Comparison of ENCODE assay signal across 8 mouse cellular contexts in genomic region chr19:16063916-16064580, GRCm38 (mm10).
DNase-seq lines count a peak whose midpoint lies in the region; ATAC-seq and TF ChIP-seq lines count a peak whose summit lies in the region.

No protein-coding gene starts in this region.

- 0 out of 2 replicates have a peak, but pooled peaks have one; percentile 26 for TF ChIP-seq POLR2A in CH12.LX (IDR thresholded peaks at IDR 0.05; ENCODE audit: low read depth, low read length)

- dilution Hi-C loops in CH12.LX (cut with MboI; ENCODE audit: extremely low pct_ligation_motif_present, extremely low pct_unique_long_range_greater_than_20kb, low sequenced_read_pairs) = no loop called here

- DNase-seq in CH12.LX (ENCODE audit: extremely low read depth) = peak; percentile 86
- DNase-seq in c-Kit-positive CD71-negative TER-119-negative erythroid progenitor cells, embryonic 14.5 days (ENCODE audit: low read depth) = peak; percentile 77
- DNase-seq in heart, postnatal 14 days = peak; percentile 76 to 85
- DNase-seq in large intestine, adult 2 months (ENCODE audit: low read depth, low spot score) = peak; percentile 63
- peak; percentile 76 for DNase-seq in liver, postnatal 0 days
- DNase-seq in testis, postnatal 10 days (ENCODE audit: low spot score) = peak; percentile 80

- WGBS in forebrain, embryonic 13.5 days = 16% methylated on average over 12 of the region's 12 CpGs
- 9% methylated on average over 12 of the region's 12 CpGs for WGBS in large intestine, adult 2 months
- WGBS in liver, postnatal 0 days (ENCODE audit: insufficient replicate concordance) = 12% methylated on average over 12 of the region's 12 CpGs
- WGBS in neural tube, embryonic 14.5 days = 12% methylated on average over 12 of the region's 12 CpGs

- ATAC-seq in forebrain, embryonic 13.5 days = peak; percentile 84
- ATAC-seq in liver, postnatal 0 days = peak; percentile 65
- peak; percentile 86 for ATAC-seq in neural tube, embryonic 14.5 days (ENCODE audit: low read depth)

- H3K36me3 ChIP-seq in CH12.LX (replicated peaks in 1 of 2; ENCODE audit: control insufficient read depth in 1 of 2, insufficient read depth in 1 of 2, low read length in 1 of 2) = no peaks in the 10 kb centered on the region
- H3K36me3 ChIP-seq in forebrain, embryonic 13.5 days (ENCODE audit: poor library complexity, severe bottlenecking) = no peaks in the 10 kb centered on the region
- no peaks in the 10 kb centered on the region for H3K36me3 ChIP-seq in liver, postnatal 0 days (replicated peaks; ENCODE audit: insufficient read depth, low read length)
- H3K36me3 ChIP-seq in neural tube, embryonic 14.5 days (ENCODE audit: control insufficient read depth, insufficient read depth, low read length) = no peaks in the 10 kb centered on the region

- no peaks in the 10 kb centered on the region for H3K79me2 ChIP-seq in CH12.LX (replicated peaks; ENCODE audit: control insufficient read depth, extremely low read depth, insufficient read depth, poor library complexity, severe bottlenecking)

- H3K9ac ChIP-seq in CH12.LX (ENCODE audit: insufficient read depth, low read depth) = peak overlapping the region; percentile 57; the same call in 1 of the 2 replicates
- H3K9ac ChIP-seq in forebrain, embryonic 13.5 days = peak overlapping the region; percentile 58
- no peak overlapping the region for H3K9ac ChIP-seq in liver, postnatal 0 days (replicated peaks)
- H3K9ac ChIP-seq in neural tube, embryonic 14.5 days (replicated peaks; ENCODE audit: low read depth, low read length) = 0 out of 2 replicates have a peak overlapping the region, but pooled peaks have one; percentile 28

- H3K27ac ChIP-seq in CH12.LX (ENCODE audit: insufficient read depth, low read depth) = 0 out of 2 replicates have a peak overlapping the region, but pooled peaks have one; percentile 13
- H3K27ac ChIP-seq in forebrain, embryonic 13.5 days = no peak overlapping the region
- H3K27ac ChIP-seq in liver, postnatal 0 days (ENCODE audit: low read depth) = no peak overlapping the region
- H3K27ac ChIP-seq in neural tube, embryonic 14.5 days (ENCODE audit: low read depth, low read length) = no peak overlapping the region

- in situ Hi-C loops in CH12.LX (cut with MboI; ENCODE audit: low pct_ligation_motif_present, low pct_unique_long_range_greater_than_20kb, low sequenced_read_pairs) = loop anchor here (25.0 kb wide), 2 partner anchors 273 to 523 kb away; no protein-coding TSS in a partner anchor

- H3K4me3 ChIP-seq in CH12.LX (replicated peaks in 1 of 3; ENCODE audit: low read depth in 2 of 3, low read length in 2 of 3, poor library complexity in 1 of 3) = peak overlapping the region in 2 of 3 experiments; percentile 31 to 53
- no peak overlapping the region for H3K4me3 ChIP-seq in forebrain, embryonic 13.5 days
- 0 out of 2 replicates have a peak overlapping the region, but pooled peaks have one; percentile 0 for H3K4me3 ChIP-seq in liver, postnatal 0 days (ENCODE audit: low read depth, low read length)
- H3K4me3 ChIP-seq in neural tube, embryonic 14.5 days (ENCODE audit: low read depth, low read length) = no peak overlapping the region

- H3K4me1 ChIP-seq in CH12.LX (ENCODE audit: control insufficient read depth in 1 of 2, insufficient read depth in 2 of 2) = peaks cover 9 to 25% of the 10 kb centered on the region in 2 experiments
- H3K4me1 ChIP-seq in forebrain, embryonic 13.5 days = no peaks in the 10 kb centered on the region
- H3K4me1 ChIP-seq in liver, postnatal 0 days (ENCODE audit: insufficient read depth) = peaks cover 6% of the 10 kb centered on the region; the same call in 1 of the 2 replicates
- no peaks in the 10 kb centered on the region for H3K4me1 ChIP-seq in neural tube, embryonic 14.5 days (ENCODE audit: control insufficient read depth, insufficient read depth, low read length)

- intact Hi-C loops in heart, postnatal 14 days (cut with DNase I) = loop anchor here (1.0 to 5.0 kb wide), 6 partner anchors 67 to 535 kb away; no protein-coding TSS in a partner anchor

- H3K9me3 ChIP-seq in CH12.LX (replicated peaks; ENCODE audit: low read length) = no peaks in the 10 kb centered on the region
- no peaks in the 10 kb centered on the region for H3K9me3 ChIP-seq in forebrain, embryonic 13.5 days (replicated peaks)
- H3K9me3 ChIP-seq in liver, postnatal 0 days (ENCODE audit: low read length) = no peaks in the 10 kb centered on the region
- no peaks in the 10 kb centered on the region for H3K9me3 ChIP-seq in neural tube, embryonic 14.5 days (ENCODE audit: control insufficient read depth, low read length)

- no peaks in the 10 kb centered on the region for H3K27me3 ChIP-seq in CH12.LX (replicated peaks)
- no peaks in the 10 kb centered on the region for H3K27me3 ChIP-seq in forebrain, embryonic 13.5 days
- no peaks in the 10 kb centered on the region for H3K27me3 ChIP-seq in liver, postnatal 0 days (ENCODE audit: insufficient read depth, low read length)
- H3K27me3 ChIP-seq in neural tube, embryonic 14.5 days (ENCODE audit: control insufficient read depth, insufficient read depth, low read length) = no peaks in the 10 kb centered on the region

- TF ChIP-seq EP300 in CH12.LX (IDR thresholded peaks at IDR 0.05; ENCODE audit: low read length) = no peak
- no peak for TF ChIP-seq EP300 in liver, postnatal 0 days (IDR thresholded peaks at IDR 0.05; ENCODE audit: low read depth)

- peak; percentile 99 for TF ChIP-seq RAD21 in CH12.LX (IDR thresholded peaks at IDR 0.05; ENCODE audit: low read depth, low read length)

- TF ChIP-seq CTCF in CH12.LX (conservative IDR thresholded peaks at IDR 0.05 in 1 of 2, IDR thresholded peaks at IDR 0.05 in 1 of 2; ENCODE audit: low read depth in 2 of 2, low read length in 2 of 2) = peak; percentile 93 to 94
- TF ChIP-seq CTCF in liver, postnatal 0 days (IDR thresholded peaks at IDR 0.05; ENCODE audit: low read depth) = peak; percentile 88

- peak overlapping the region; percentile 96 for H3K4me2 ChIP-seq in CH12.LX (ENCODE audit: insufficient read depth, low read depth, poor library complexity, severe bottlenecking)
- H3K4me2 ChIP-seq in forebrain, embryonic 13.5 days = peak overlapping the region; percentile 55
- peak overlapping the region; percentile 57 for H3K4me2 ChIP-seq in liver, postnatal 0 days (ENCODE audit: low read depth, low read length)
- H3K4me2 ChIP-seq in neural tube, embryonic 14.5 days (ENCODE audit: low read depth, low read length) = peak overlapping the region; percentile 45; the same call in 1 of the 2 replicates

TF ChIP-seq in CH12.LX, 34 proteins besides CTCF, POLR2A, EP300 and RAD21:
- 0 out of 2 replicates have a peak, but pooled peaks have one; percentile 36 for TF ChIP-seq ELF1 (IDR thresholded peaks at IDR 0.05; ENCODE audit: low read depth, low read length)
- peak; percentile 94 for TF ChIP-seq SMC3 (IDR thresholded peaks at IDR 0.05; ENCODE audit: low read depth, low read length)
- TF ChIP-seq TCF12 (IDR thresholded peaks at IDR 0.05; ENCODE audit: low read depth, low read length) = peak; percentile 48
- 0 out of 2 replicates have a peak, but pooled peaks have one; percentile 34 for TF ChIP-seq MEF2A (IDR thresholded peaks at IDR 0.05; ENCODE audit: borderline replicate concordance, low read depth, low read length)
- TF ChIP-seq MYC (IDR thresholded peaks at IDR 0.05; ENCODE audit: low read depth, low read length) = peak; percentile 80
- TF ChIP-seq GABPA (IDR thresholded peaks at IDR 0.05; ENCODE audit: insufficient replicate concordance, low read depth, low read length) = no peak
- no peak for TF ChIP-seq USF1 (IDR thresholded peaks at IDR 0.05; ENCODE audit: low read depth, low read length)
- peak; percentile 17; the same call in 1 of the 2 replicates for TF ChIP-seq HCFC1 (IDR thresholded peaks at IDR 0.05; ENCODE audit: low read depth, low read length)
- no peak for TF ChIP-seq PAX5 (IDR thresholded peaks at IDR 0.05; ENCODE audit: low read length)
- TF ChIP-seq NRF1 (IDR thresholded peaks at IDR 0.05; ENCODE audit: low read depth, low read length) = no peak
- TF ChIP-seq IRF4 (IDR thresholded peaks at IDR 0.05; ENCODE audit: low read depth, low read length) = peak; percentile 57
- TF ChIP-seq NELFE (IDR thresholded peaks at IDR 0.05; ENCODE audit: low read depth, low read length) = 0 out of 2 replicates have a peak, but pooled peaks have one; percentile 15
- TF ChIP-seq ETS1 (conservative IDR thresholded peaks at IDR 0.05; ENCODE audit: low read depth, low read length) = no peak
- TF ChIP-seq MAX (IDR thresholded peaks at IDR 0.05; ENCODE audit: low read length) = peak; percentile 81
- TF ChIP-seq ZNF384 (IDR thresholded peaks at IDR 0.05; ENCODE audit: low read depth, low read length) = peak; percentile 55; the same call in 1 of the 2 replicates
- TF ChIP-seq ZC3H11A (IDR thresholded peaks at IDR 0.05; ENCODE audit: low read depth, low read length) = peak; percentile 86
- peak; percentile 41 for TF ChIP-seq USF2 (conservative IDR thresholded peaks at IDR 0.05; ENCODE audit: low read depth, low read length)
- no peak for TF ChIP-seq MXI1 (IDR thresholded peaks at IDR 0.05; ENCODE audit: low read depth, low read length)

Comparison
In these comparisons a context has a peak if more than half of its experiments do, and no peak if none do; other contexts are left out.
1. H3K4me2 ChIP-seq: peak in every context shown above with its lines; median percentile 96 in CH12.LX; 57 in liver, postnatal 0 days; 55 in forebrain, embryonic 13.5 days; 45 in neural tube, embryonic 14.5 days.
2. H3K4me3 ChIP-seq: peak in CH12.LX (2 of 3) and liver, postnatal 0 days (single experiment); none in forebrain, embryonic 13.5 days (single experiment) and neural tube, embryonic 14.5 days (single experiment).
3. Peak in every context shown above with its lines, with median percentiles within 50 percentile points of each other: DNase-seq and ATAC-seq.